In genomic region chr7:83883276-83884020, GRCm38 (mm10) we compare ENCODE assay signal across 7 mouse cellular contexts. TPM values are rescaled to one million over a fixed set of nuclear protein-coding genes. Genes with fewer than 3 reads are reported as not detected.
DNase-seq lines count a peak whose midpoint lies in the region; ATAC-seq and TF ChIP-seq lines count a peak whose summit lies in the region.

No protein-coding gene starts in this region.

- H3K4me1 ChIP-seq in intestine, embryonic 15.5 days (replicated peaks) = peaks cover 27% of the 10 kb centered on the region
- H3K4me1 ChIP-seq in limb, embryonic 14.5 days (ENCODE audit: control insufficient read depth, insufficient read depth, low read length) = peaks cover 36% of the 10 kb centered on the region
- peaks cover 53% of the 10 kb centered on the region for H3K4me1 ChIP-seq in midbrain, embryonic 15.5 days

- H3K36me3 ChIP-seq in intestine, embryonic 15.5 days = peaks cover 5% of the 10 kb centered on the region; the same call in 1 of the 2 replicates
- no peaks in the 10 kb centered on the region; the same call in 1 of the 2 replicates for H3K36me3 ChIP-seq in limb, embryonic 14.5 days (ENCODE audit: control insufficient read depth, insufficient read depth, low read length)
- no peaks in the 10 kb centered on the region for H3K36me3 ChIP-seq in midbrain, embryonic 15.5 days (replicated peaks)

- peak; percentile 86 for ATAC-seq in intestine, embryonic 15.5 days
- ATAC-seq in limb, embryonic 14.5 days (ENCODE audit: low FRiP score, low read depth) = peak; percentile 70
- ATAC-seq in midbrain, embryonic 15.5 days (replicated peaks) = peak; percentile 73

- H3K9me3 ChIP-seq in intestine, embryonic 15.5 days = no peaks in the 10 kb centered on the region
- no peaks in the 10 kb centered on the region for H3K9me3 ChIP-seq in limb, embryonic 14.5 days (ENCODE audit: control insufficient read depth, low read length)
- no peaks in the 10 kb centered on the region for H3K9me3 ChIP-seq in midbrain, embryonic 15.5 days

- peak overlapping the region; percentile 90 for H3K4me3 ChIP-seq in intestine, embryonic 15.5 days (replicated peaks)
- H3K4me3 ChIP-seq in limb, embryonic 14.5 days (replicated peaks; ENCODE audit: low read length) = peak overlapping the region; percentile 78
- H3K4me3 ChIP-seq in midbrain, embryonic 15.5 days = peak overlapping the region; percentile 82

- no peaks in the 10 kb centered on the region for H3K27me3 ChIP-seq in intestine, embryonic 15.5 days (replicated peaks)
- H3K27me3 ChIP-seq in limb, embryonic 14.5 days (ENCODE audit: control insufficient read depth, insufficient read depth, low read length) = no peaks in the 10 kb centered on the region
- no peaks in the 10 kb centered on the region for H3K27me3 ChIP-seq in midbrain, embryonic 15.5 days (replicated peaks)

- peak overlapping the region; percentile 85 for H3K4me2 ChIP-seq in intestine, embryonic 15.5 days (replicated peaks)
- H3K4me2 ChIP-seq in limb, embryonic 14.5 days (replicated peaks; ENCODE audit: low read depth, low read length, severe bottlenecking) = peak overlapping the region; percentile 94
- H3K4me2 ChIP-seq in midbrain, embryonic 15.5 days = peak overlapping the region; percentile 67

- under 1% methylated on average over 90 of the region's 91 CpGs for WGBS in intestine, embryonic 15.5 days
- under 1% methylated on average over 45 of the region's 91 CpGs for WGBS in limb, embryonic 14.5 days
- under 1% methylated on average over 83 of the region's 91 CpGs for WGBS in midbrain, embryonic 15.5 days

- DNase-seq in ZHBTc4 (ENCODE audit: low read depth, low spot score) = peak; percentile 87
- peak; percentile 87 for DNase-seq in embryo, embryonic 11 days
- DNase-seq in gastrocnemius, postnatal 4 days (ENCODE audit: low spot score in 2 of 2) = peak; percentile 63 to 80
- peak; percentile 70 for DNase-seq in limb, embryonic 14.5 days (ENCODE audit: low spot score)
- DNase-seq in spleen, adult 12 weeks (ENCODE audit: low spot score) = peak; percentile 71

- peak overlapping the region; percentile 94 for H3K9ac ChIP-seq in intestine, embryonic 15.5 days
- H3K9ac ChIP-seq in limb, embryonic 14.5 days (ENCODE audit: low read depth, low read length, severe bottlenecking) = peak overlapping the region; percentile 84
- peak overlapping the region; percentile 91 for H3K9ac ChIP-seq in midbrain, embryonic 15.5 days

- no peak for TF ChIP-seq POLR2A in limb, embryonic 14.5 days (IDR thresholded peaks at IDR 0.05; ENCODE audit: borderline replicate concordance, extremely low read depth, insufficient read depth, insufficient read length)

- H3K27ac ChIP-seq in intestine, embryonic 15.5 days = peak overlapping the region; percentile 99
- H3K27ac ChIP-seq in limb, embryonic 14.5 days (replicated peaks; ENCODE audit: low read depth, low read length) = peak overlapping the region; percentile 93
- peak overlapping the region; percentile 92 for H3K27ac ChIP-seq in midbrain, embryonic 15.5 days

RNA-seq across cellular contexts. Expression of gene Tlnrd1, which starts 0.7 kb away (rescaled TPM):
- 10 to 100 TPM; 16.3 to 17.4 TPM for total RNA-seq in gastrocnemius, postnatal 4 days (2021)
- polyA plus RNA-seq in intestine, embryonic 15.5 days (2015; fragmentation: Nextera tagmentation; extraction: Ambion mirVana) = 13.6 and 13.7 TPM in 2 replicates
- 32.7 and 42.5 TPM in 2 replicates for polyA plus RNA-seq in limb, embryonic 14.5 days (2012; rRNA removed)
- 17.6 and 18.8 TPM in 2 replicates for polyA plus RNA-seq in limb, embryonic 14.5 days (2014; fragmentation: Nextera tagmentation; extraction: Ambion mirVana)
- polyA plus RNA-seq in midbrain, embryonic 15.5 days (2015; fragmentation: Nextera tagmentation; extraction: Ambion mirVana) = 10.1 and 12.1 TPM in 2 replicates

RNA-seq across cellular contexts. Expression of gene Mesd, which starts 0.8 kb away (rescaled TPM):
- total RNA-seq in gastrocnemius, postnatal 4 days (2021) = 10 to 100 TPM; 58.3 to 60.0 TPM
- polyA plus RNA-seq in intestine, embryonic 15.5 days (2015; fragmentation: Nextera tagmentation; extraction: Ambion mirVana) = 91.2 and 108 TPM in 2 replicates
- 25.6 and 39.8 TPM in 2 replicates for polyA plus RNA-seq in limb, embryonic 14.5 days (2012; rRNA removed)
- 79.5 and 84.6 TPM in 2 replicates for polyA plus RNA-seq in limb, embryonic 14.5 days (2014; fragmentation: Nextera tagmentation; extraction: Ambion mirVana)
- 64.7 and 67.1 TPM in 2 replicates for polyA plus RNA-seq in midbrain, embryonic 15.5 days (2015; fragmentation: Nextera tagmentation; extraction: Ambion mirVana)

Comparison
In these comparisons a context has a peak if more than half of its experiments do, and no peak if none do; other contexts are left out.
1. Peak in every context shown above with its lines: DNase-seq, ATAC-seq, H3K4me3 ChIP-seq and H3K27ac ChIP-seq.